Mouse (Mus musculus) urinary bladder, postnatal 25 days (tissue): Measurements from ENCODE around the gene Mbd4.
"Not testable (repeated sequence)": the region's sequence is repeated elsewhere in the genome, so short reads cannot be mapped to it uniquely, and the experiment has no call there.

Source experiments
- DNase-seq: peaks from one replicate; pipeline ENCODE4 v3.0.0; 2022; ENCODE audit warnings: low spot score

The Mbd4 gene

GRCm38 (mm10) chr6:115853091-115853813 lies at the start of gene Mbd4, which contains the start of gene Ift122:
TSS of gene Mbd4 (minus strand) at chr6:115853371.
TSS of gene Ift122 (plus strand) at chr6:115853470.
- DNase-seq: peak; percentile 88

GRCm38 (mm10) chr6:115902545-115902944 lies 49.4 kb upstream of the Mbd4 start:
- DNase-seq: no peak

GRCm38 (mm10) chr6:115901489-115901931 lies 48.3 kb upstream of the Mbd4 start:
- no peak for DNase-seq

GRCm38 (mm10) chr6:115901062-115901461 lies 47.9 kb upstream of the Mbd4 start:
- DNase-seq: peak; percentile 57

- DNase-seq: no peak
Observed at GRCm38 (mm10) chr6:115897926-115898520, 44.9 kb upstream of the Mbd4 start.

GRCm38 (mm10) chr6:115897117-115897516 lies 43.9 kb upstream of the Mbd4 start:
- DNase-seq: no peak

DNA sequence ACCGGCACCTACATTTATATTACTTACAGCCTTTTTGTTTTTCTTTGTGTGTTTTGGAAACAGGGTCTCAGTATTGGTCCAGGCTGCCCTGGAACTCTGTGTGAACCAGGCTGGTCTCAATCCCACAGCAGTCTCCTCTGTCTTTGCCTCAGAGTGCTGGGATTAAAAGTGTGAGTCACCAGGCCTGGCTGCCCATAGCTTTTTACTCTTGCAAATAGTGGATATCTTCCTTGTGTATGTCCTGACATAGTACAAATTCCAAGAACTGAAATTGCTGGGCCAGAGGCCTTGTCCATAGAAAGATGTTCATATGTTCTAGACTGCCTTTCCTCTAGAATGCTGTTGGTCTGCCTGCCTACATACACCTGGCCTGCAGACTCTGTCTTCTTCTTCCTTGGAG lies 43.2 kb upstream of the Mbd4 start:
- DNase-seq: no peak

- no peak for DNase-seq
Observed at GRCm38 (mm10) chr6:115892363-115892762, 39.2 kb upstream of the Mbd4 start.

DNA sequence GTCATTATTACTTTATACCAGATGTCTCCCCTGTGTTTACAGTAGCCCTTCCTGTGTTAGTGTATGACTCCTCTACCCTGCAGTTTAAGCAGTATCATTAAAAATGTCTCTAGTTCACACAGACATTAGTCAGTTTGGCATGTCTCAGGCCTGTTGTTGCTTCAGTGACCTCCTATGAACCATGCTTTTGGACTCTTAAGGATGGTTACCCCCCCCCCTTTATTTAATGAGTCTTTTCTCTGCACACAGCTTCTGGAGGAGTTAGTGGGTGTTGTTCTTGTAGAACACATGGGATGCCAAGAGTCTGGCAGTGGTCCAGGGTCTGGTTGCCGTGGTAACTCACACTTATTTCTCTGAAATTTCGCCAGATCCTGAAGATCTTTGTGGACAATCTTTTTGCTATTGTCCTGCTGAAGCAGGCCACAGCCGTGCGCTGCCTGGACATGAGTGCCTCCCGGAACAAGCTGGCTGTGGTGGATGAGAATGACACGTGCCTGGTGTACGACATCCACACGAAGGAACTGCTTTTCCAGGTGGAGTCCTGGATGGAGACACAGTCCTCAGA lies 38.4 kb upstream of the Mbd4 start:
- DNase-seq: no peak

DNA sequence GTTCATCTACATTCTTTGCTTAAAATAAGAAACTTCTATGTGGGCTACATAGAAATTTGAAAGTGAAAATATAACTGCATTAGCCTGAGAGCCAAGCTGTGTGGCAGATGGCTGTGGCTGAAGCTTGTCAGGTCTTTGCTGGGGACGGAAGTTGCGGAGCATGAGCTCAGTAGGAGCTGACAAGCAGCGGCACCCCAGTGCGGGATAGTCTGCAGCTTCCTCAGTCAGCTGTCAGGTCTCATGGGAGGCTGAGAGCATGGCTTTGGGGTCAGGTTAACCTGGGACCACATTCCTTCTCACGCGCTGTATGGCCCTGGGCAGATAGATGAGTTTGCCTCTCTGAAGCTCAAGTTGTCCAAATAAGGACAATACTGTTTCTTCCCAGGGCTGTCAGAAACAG lies 37.9 kb upstream of the Mbd4 start:
- no peak for DNase-seq

DNA sequence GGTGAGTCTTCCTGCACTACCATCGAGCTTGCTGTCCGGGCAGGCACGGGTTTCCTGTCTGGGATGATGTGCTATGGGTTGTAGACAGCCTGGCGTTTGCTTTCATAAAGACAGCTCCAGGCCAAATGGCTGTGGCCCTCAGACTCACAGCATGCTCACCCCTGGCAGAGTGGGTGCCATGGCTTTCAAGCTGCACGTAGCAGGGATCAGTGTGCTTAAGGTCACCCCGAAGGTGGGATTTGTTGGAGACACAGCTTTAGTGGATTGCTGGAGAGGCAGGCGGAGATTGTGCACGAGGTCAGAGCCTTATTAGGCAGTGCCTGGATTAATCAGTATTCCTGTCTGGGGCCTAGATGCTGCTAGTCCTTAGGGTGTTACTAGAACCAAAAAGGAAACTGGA lies 37.4 kb upstream of the Mbd4 start:
- no peak for DNase-seq

GRCm38 (mm10) chr6:115888296-115888695 lies 35.1 kb upstream of the Mbd4 start:
- DNase-seq: no peak

DNA sequence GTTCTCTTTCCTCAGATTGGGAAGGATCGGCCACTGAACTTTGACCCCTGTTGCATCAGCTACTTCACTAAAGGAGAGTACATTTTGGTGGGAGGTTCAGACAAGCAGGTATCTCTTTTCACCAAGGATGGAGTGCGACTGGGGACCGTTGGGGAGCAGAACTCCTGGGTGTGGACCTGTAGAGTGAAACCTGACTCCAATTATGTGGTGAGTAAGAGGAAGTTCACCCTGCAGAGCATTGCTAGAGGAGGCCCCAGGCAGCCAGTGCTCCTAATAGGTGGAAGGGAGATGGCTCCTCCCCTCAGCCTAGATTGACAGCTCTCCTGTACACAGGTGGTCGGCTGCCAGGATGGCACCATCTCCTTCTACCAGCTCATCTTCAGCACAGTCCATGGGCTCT lies 33.7 kb upstream of the Mbd4 start:
- DNase-seq: no peak

- DNase-seq: no peak
Observed at GRCm38 (mm10) chr6:115884018-115884417, 30.8 kb upstream of the Mbd4 start.

DNA sequence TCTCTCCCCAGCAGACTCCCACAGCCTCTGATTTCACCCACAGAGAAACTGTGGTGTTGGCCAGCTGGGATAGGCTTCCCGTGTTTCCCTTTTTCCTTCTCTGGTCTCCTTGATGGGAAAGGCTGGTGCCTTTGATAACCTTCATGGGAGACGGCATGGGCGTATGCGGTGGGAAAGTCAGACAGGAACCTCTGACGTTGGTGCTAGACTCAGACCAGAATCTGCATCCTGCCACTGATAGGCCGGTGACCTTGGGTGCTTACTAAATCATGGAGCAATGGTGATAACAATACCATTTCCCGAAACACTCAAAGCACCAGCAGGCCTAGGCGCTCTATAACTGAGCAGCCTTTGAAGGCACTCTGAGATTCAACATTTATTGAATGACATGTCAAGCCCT lies 27.6 kb upstream of the Mbd4 start:
- no peak for DNase-seq

DNA sequence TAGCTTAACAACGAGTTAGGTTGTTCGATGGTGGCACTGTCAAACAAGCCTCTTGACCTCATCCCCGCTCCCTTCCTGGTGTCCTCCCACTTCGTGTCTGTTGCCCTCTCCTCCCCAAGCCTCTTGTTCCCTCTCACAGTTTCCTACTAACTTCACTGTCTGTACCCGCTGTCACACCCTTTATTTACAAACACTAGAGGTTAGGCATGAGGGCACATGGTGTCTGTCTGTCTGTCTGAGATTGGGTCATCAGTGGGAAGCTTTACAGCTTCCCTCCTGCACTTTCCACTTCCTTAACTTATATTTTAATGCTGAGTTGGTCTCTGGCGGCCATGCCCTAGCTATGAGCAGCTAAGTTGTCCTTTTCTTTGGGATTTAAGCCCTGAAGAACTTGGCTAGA lies 26.6 kb upstream of the Mbd4 start:
- DNase-seq: no peak

GRCm38 (mm10) chr6:115878694-115879093 lies 25.5 kb upstream of the Mbd4 start:
- DNase-seq: no peak

- no peak for DNase-seq
Observed at GRCm38 (mm10) chr6:115877239-115877638, 24.1 kb upstream of the Mbd4 start.

DNA sequence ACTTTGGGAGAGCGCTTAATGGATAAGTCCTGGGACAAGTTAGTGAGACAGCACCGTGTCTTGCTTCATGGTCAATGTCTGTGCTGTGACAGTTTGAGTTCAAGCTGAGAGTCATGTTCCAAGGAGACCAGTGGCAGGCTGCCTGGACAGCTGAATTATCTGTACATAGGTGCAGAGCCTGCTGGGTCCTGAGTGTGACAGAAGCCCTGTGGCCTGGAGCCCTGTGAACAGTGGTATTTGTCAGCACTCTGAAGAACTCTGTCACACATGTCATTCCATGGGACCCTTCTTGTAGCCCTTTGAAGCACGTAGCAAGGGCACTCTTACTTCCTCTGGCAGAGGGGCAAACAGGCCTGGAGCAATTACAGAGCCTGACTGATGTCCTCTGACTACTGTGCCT lies 18.1 kb upstream of the Mbd4 start:
- DNase-seq: not testable (repeated sequence)

GRCm38 (mm10) chr6:115867157-115867556 lies 14.0 kb upstream of the Mbd4 start:
- DNase-seq: not testable (repeated sequence)

- DNase-seq: no peak
Observed at GRCm38 (mm10) chr6:115865246-115865645, 12.1 kb upstream of the Mbd4 start.

- DNase-seq: no peak
Observed at GRCm38 (mm10) chr6:115863340-115863841, 10.2 kb upstream of the Mbd4 start.

GRCm38 (mm10) chr6:115860027-115860556 lies 6.9 kb upstream of the Mbd4 start:
- no peak for DNase-seq
